Mouse (Mus musculus) megakaryocyte, embryonic 14.5 days (primary cell): ENCODE data around the gene Txndc2.

Source experiments
- FLI1 ChIP-seq: IDR thresholded peaks from 2 replicates; pipeline ENCODE4 v1.6.1; 2012; ENCODE audit warnings: low read length, inconsistent platforms, mixed read lengths
- GATA1 ChIP-seq: IDR thresholded peaks from 3 replicates; pipeline ENCODE4 v1.6.1; 2012; ENCODE audit warnings: mixed read lengths, low read length, inconsistent platforms, borderline replicate concordance

GRCm38 (mm10) chr17:65663329-65664078 is 21.5 kb upstream of the Txndc2 start:
- TF ChIP-seq FLI1 = no peak
- no peak for TF ChIP-seq GATA1
